Mouse (Mus musculus): Measurements from ENCODE around the gene Por. TPM values are rescaled to one million over a fixed set of nuclear protein-coding genes. Genes with fewer than 3 reads are reported as not detected.

The Por gene
- polyA plus RNA-seq (2014; fragmentation: Nextera tagmentation; extraction: Ambion mirVana): 63.0 and 73.1 TPM in 2 replicates

- Histone ChIP-seq H3K4me2 (replicated peaks; ENCODE audit: low read depth, low read length) (no peak within 1 kb of the TSS), H3K36me3 (ENCODE audit: control insufficient read depth, insufficient read depth, low read length) (no peaks in the 10 kb centered on the region), H3K4me3 (ENCODE audit: low read depth, low read length) (no peak within 1 kb of the TSS), H3K9ac (ENCODE audit: low read depth, low read length) (no peak within 1 kb of the TSS), H3K27ac (ENCODE audit: low read depth, low read length) (no peak within 1 kb of the TSS), H3K9me3 (ENCODE audit: control insufficient read depth, low read length) (no peaks in the 10 kb centered on the region), H3K4me1 (replicated peaks; ENCODE audit: control insufficient read depth, insufficient read depth, low read length) (0 out of 2 replicates have a peak, but pooled peaks cover 3% of the 10 kb centered on the region), H3K27me3 (ENCODE audit: control insufficient read depth, insufficient read depth, low read length) (no peaks in the 10 kb centered on the region)
- WGBS: 23% methylated on average over 9 of the region's 9 CpGs
- no peak for DNase-seq (ENCODE audit: low spot score)
- ATAC-seq (ENCODE audit: low FRiP score): no peak
These were observed at the start of gene Por for GRCm38 (mm10) chr5:135669741-135670275. Por (plus strand) TSS chr5:135670033.

- Histone ChIP-seq H3K27me3 (ENCODE audit: control insufficient read depth, insufficient read depth, low read length) (no peaks in the 10 kb centered on the region), H3K9ac (ENCODE audit: low read depth, low read length) (no peak overlapping the region), H3K9me3 (ENCODE audit: control insufficient read depth, low read length) (no peaks in the 10 kb centered on the region), H3K4me2 (replicated peaks; ENCODE audit: low read depth, low read length) (no peak overlapping the region), H3K4me1 (replicated peaks; ENCODE audit: control insufficient read depth, insufficient read depth, low read length) (no peaks in the 10 kb centered on the region), H3K27ac (ENCODE audit: low read depth, low read length) (no peak overlapping the region), H3K4me3 (ENCODE audit: low read depth, low read length) (no peak overlapping the region), H3K36me3 (ENCODE audit: control insufficient read depth, insufficient read depth, low read length) (no peaks in the 10 kb centered on the region)
- no peak for DNase-seq (ENCODE audit: low spot score)
- WGBS: 88% methylated on average over 9 of the region's 9 CpGs
- ATAC-seq (ENCODE audit: low FRiP score): no peak
These were observed 49.3 kb upstream of the Por start for GRCm38 (mm10) chr5:135620526-135620925.

GRCm38 (mm10) chr5:135621725-135622124, 48.1 kb upstream of the Por start:
- ATAC-seq (ENCODE audit: low FRiP score): no peak
- WGBS: 91% methylated on average over 10 of the region's 10 CpGs
- Histone ChIP-seq H3K4me2 (replicated peaks; ENCODE audit: low read depth, low read length) (no peak overlapping the region), H3K9me3 (ENCODE audit: control insufficient read depth, low read length) (no peaks in the 10 kb centered on the region), H3K9ac (ENCODE audit: low read depth, low read length) (no peak overlapping the region), H3K27me3 (ENCODE audit: control insufficient read depth, insufficient read depth, low read length) (no peaks in the 10 kb centered on the region), H3K36me3 (ENCODE audit: control insufficient read depth, insufficient read depth, low read length) (no peaks in the 10 kb centered on the region), H3K27ac (ENCODE audit: low read depth, low read length) (no peak overlapping the region), H3K4me1 (replicated peaks; ENCODE audit: control insufficient read depth, insufficient read depth, low read length) (no peaks in the 10 kb centered on the region), H3K4me3 (ENCODE audit: low read depth, low read length) (no peak overlapping the region)
- DNase-seq (ENCODE audit: low spot score): no peak

- no peaks in the 10 kb centered on the region for H3K36me3 ChIP-seq (ENCODE audit: control insufficient read depth, insufficient read depth, low read length)
- ATAC-seq (ENCODE audit: low FRiP score): no peak
- H3K27me3 ChIP-seq (ENCODE audit: control insufficient read depth, insufficient read depth, low read length): no peaks in the 10 kb centered on the region
- H3K4me1 ChIP-seq (replicated peaks; ENCODE audit: control insufficient read depth, insufficient read depth, low read length): no peaks in the 10 kb centered on the region
- no peak overlapping the region for H3K4me2 ChIP-seq (replicated peaks; ENCODE audit: low read depth, low read length)
- 73% methylated on average over 18 of the region's 18 CpGs for WGBS
- DNase-seq (ENCODE audit: low spot score): no peak
- no peak overlapping the region for H3K27ac ChIP-seq (ENCODE audit: low read depth, low read length)
- H3K9me3 ChIP-seq (ENCODE audit: control insufficient read depth, low read length): no peaks in the 10 kb centered on the region
- H3K4me3 ChIP-seq (ENCODE audit: low read depth, low read length): no peak overlapping the region
- H3K9ac ChIP-seq (ENCODE audit: low read depth, low read length): no peak overlapping the region
These were observed 46.7 kb upstream of the Por start for GRCm38 (mm10) chr5:135623006-135623563.

GRCm38 (mm10) chr5:135628916-135629315, 40.9 kb upstream of the Por start:
- Histone ChIP-seq H3K4me1 (replicated peaks; ENCODE audit: control insufficient read depth, insufficient read depth, low read length) (no peaks in the 10 kb centered on the region), H3K36me3 (ENCODE audit: control insufficient read depth, insufficient read depth, low read length) (no peaks in the 10 kb centered on the region), H3K4me3 (ENCODE audit: low read depth, low read length) (no peak overlapping the region), H3K9me3 (ENCODE audit: control insufficient read depth, low read length) (no peaks in the 10 kb centered on the region), H3K27me3 (ENCODE audit: control insufficient read depth, insufficient read depth, low read length) (no peaks in the 10 kb centered on the region), H3K27ac (ENCODE audit: low read depth, low read length) (no peak overlapping the region), H3K4me2 (replicated peaks; ENCODE audit: low read depth, low read length) (no peak overlapping the region), H3K9ac (ENCODE audit: low read depth, low read length) (no peak overlapping the region)
- ATAC-seq (ENCODE audit: low FRiP score) (no peak), DNase-seq (ENCODE audit: low spot score) (no peak)
- WGBS: 43% methylated on average over 10 of the region's 10 CpGs

GRCm38 (mm10) chr5:135629401-135629800, 40.4 kb upstream of the Por start:
- Histone ChIP-seq H3K9ac (ENCODE audit: low read depth, low read length) (no peak overlapping the region), H3K27me3 (ENCODE audit: control insufficient read depth, insufficient read depth, low read length) (no peaks in the 10 kb centered on the region), H3K27ac (ENCODE audit: low read depth, low read length) (no peak overlapping the region), H3K4me1 (replicated peaks; ENCODE audit: control insufficient read depth, insufficient read depth, low read length) (no peaks in the 10 kb centered on the region), H3K9me3 (ENCODE audit: control insufficient read depth, low read length) (no peaks in the 10 kb centered on the region), H3K4me2 (replicated peaks; ENCODE audit: low read depth, low read length) (no peak overlapping the region), H3K36me3 (ENCODE audit: control insufficient read depth, insufficient read depth, low read length) (no peaks in the 10 kb centered on the region), H3K4me3 (ENCODE audit: low read depth, low read length) (no peak overlapping the region)
- no peak for DNase-seq (ENCODE audit: low spot score)
- no peak for ATAC-seq (ENCODE audit: low FRiP score)
- 90% methylated on average over 3 of the region's 3 CpGs for WGBS

GRCm38 (mm10) chr5:135630598-135630997, 39.2 kb upstream of the Por start:
- WGBS: 33% methylated on average over 3 of the region's 3 CpGs
- peak; percentile 80 for DNase-seq (ENCODE audit: low spot score)
- ATAC-seq (ENCODE audit: low FRiP score): no peak

GRCm38 (mm10) chr5:135632117-135632796, 37.6 kb upstream of the Por start, which contains the start of gene Rhbdd2:
Rhbdd2 (plus strand) TSS chr5:135632618.
- peak within 1 kb of the TSS; percentile 63 for H3K4me2 ChIP-seq (replicated peaks; ENCODE audit: low read depth, low read length)
- 14% methylated on average over 28 of the region's 30 CpGs for WGBS
- H3K27me3 ChIP-seq (ENCODE audit: control insufficient read depth, insufficient read depth, low read length): no peaks in the 10 kb centered on the region
- peak; percentile 99 for DNase-seq (ENCODE audit: low spot score)
- peak within 1 kb of the TSS; percentile 65 for H3K27ac ChIP-seq (ENCODE audit: low read depth, low read length)
- peak within 1 kb of the TSS; percentile 93 for H3K9ac ChIP-seq (ENCODE audit: low read depth, low read length)
- H3K4me3 ChIP-seq (ENCODE audit: low read depth, low read length): peak within 1 kb of the TSS; percentile 84
- peaks cover 4% of the 10 kb centered on the region; the same call in 1 of the 2 replicates for H3K36me3 ChIP-seq (ENCODE audit: control insufficient read depth, insufficient read depth, low read length)
- ATAC-seq (ENCODE audit: low FRiP score): peak; percentile 99
- H3K4me1 ChIP-seq (replicated peaks; ENCODE audit: control insufficient read depth, insufficient read depth, low read length): no peaks in the 10 kb centered on the region
- H3K9me3 ChIP-seq (ENCODE audit: control insufficient read depth, low read length): no peaks in the 10 kb centered on the region

More at GRCm38 (mm10) chr5:135630598-135630997, 39.2 kb upstream of the Por start:
- Histone ChIP-seq H3K4me1 (replicated peaks; ENCODE audit: control insufficient read depth, insufficient read depth, low read length) (no peaks in the 10 kb centered on the region), H3K4me2 (replicated peaks; ENCODE audit: low read depth, low read length) (no peak overlapping the region), H3K36me3 (ENCODE audit: control insufficient read depth, insufficient read depth, low read length) (0 out of 2 replicates have a peak, but pooled peaks cover under 1% of the 10 kb centered on the region), H3K9ac (ENCODE audit: low read depth, low read length) (no peak overlapping the region), H3K9me3 (ENCODE audit: control insufficient read depth, low read length) (no peaks in the 10 kb centered on the region), H3K27ac (ENCODE audit: low read depth, low read length) (no peak overlapping the region), H3K27me3 (ENCODE audit: control insufficient read depth, insufficient read depth, low read length) (no peaks in the 10 kb centered on the region), H3K4me3 (ENCODE audit: low read depth, low read length) (no peak overlapping the region)
